ENCODE assay signal across 8 mouse cellular contexts in the genomic region with DNA sequence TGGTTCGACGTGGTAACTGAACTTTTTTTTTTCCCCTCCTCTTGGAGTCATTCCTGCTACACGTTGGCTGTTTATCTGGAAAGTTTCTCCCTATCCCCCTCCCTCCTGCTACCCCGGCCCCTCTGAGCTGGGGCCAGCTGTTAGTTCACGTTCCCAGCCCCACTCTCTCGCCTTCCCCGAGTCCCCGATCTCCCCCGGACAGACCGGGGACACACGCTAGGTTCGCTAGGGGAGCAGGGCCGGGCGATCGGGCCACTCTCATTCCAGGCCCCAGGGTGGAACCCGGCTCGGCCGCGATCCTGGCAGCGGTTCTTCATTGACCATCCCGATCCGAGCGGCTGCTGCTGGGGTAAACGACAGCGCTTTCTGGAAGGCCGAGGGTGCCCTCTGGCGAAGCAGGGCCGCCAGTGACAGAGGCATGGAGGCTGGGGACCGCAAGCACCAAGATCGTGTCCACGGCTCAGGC. TPM values are rescaled to one million over a fixed set of nuclear protein-coding genes. Genes with fewer than 3 reads are reported as not detected.
DNase-seq lines count a peak whose midpoint lies in the region; ATAC-seq lines count a peak whose summit lies in the region.

No protein-coding gene starts in this region.

- H3K4me2 ChIP-seq in hindbrain, embryonic 14.5 days (replicated peaks), result peak overlapping the region; percentile 96

- peak overlapping the region; percentile 63 for H3K9ac ChIP-seq in hindbrain, embryonic 14.5 days

- peak; percentile 68 for ATAC-seq in hindbrain, embryonic 14.5 days (ENCODE audit: low FRiP score)

- H3K4me1 ChIP-seq in hindbrain, embryonic 14.5 days (replicated peaks; ENCODE audit: control insufficient read depth, insufficient read depth, low read length), result peaks cover 34% of the 10 kb centered on the region

- no peaks in the 10 kb centered on the region for H3K9me3 ChIP-seq in hindbrain, embryonic 14.5 days (ENCODE audit: control insufficient read depth, low read length)

- peak; percentile 96 for DNase-seq in NIH3T3 (ENCODE audit: low read depth)
- peak; percentile 93 for DNase-seq in cerebellum, adult 9-11 months
- peak; percentile 87 to 89 for DNase-seq in frontal cortex, postnatal 25 days (ENCODE audit: low spot score in 2 of 2)
- peak; percentile 86 for DNase-seq in hindbrain, embryonic 14.5 days (ENCODE audit: low spot score)
- DNase-seq in layer of hippocampus, postnatal 25 days (ENCODE audit: extremely low spot score in 1 of 2, low spot score in 1 of 2), result peak; percentile 86 to 94
- peak; percentile 93 for DNase-seq in lung, postnatal 25 days (ENCODE audit: low spot score)
- DNase-seq in retina, adult 2 months (ENCODE audit: low read depth, low spot score), result peak; percentile 67
- peak; percentile 80 to 85 for DNase-seq in thymus, postnatal 36 days

- H3K4me3 ChIP-seq in hindbrain, embryonic 14.5 days (replicated peaks; ENCODE audit: low read length), result peak overlapping the region; percentile 45

- peak overlapping the region; percentile 33; the same call in 1 of the 2 replicates for H3K27ac ChIP-seq in hindbrain, embryonic 14.5 days

- 1% methylated on average over 31 of the region's 31 CpGs for WGBS in hindbrain, embryonic 14.5 days

- H3K36me3 ChIP-seq in hindbrain, embryonic 14.5 days (replicated peaks; ENCODE audit: control insufficient read depth, insufficient read depth), result no peaks in the 10 kb centered on the region

- H3K27me3 ChIP-seq in hindbrain, embryonic 14.5 days (ENCODE audit: control insufficient read depth, insufficient read depth, low read length), result no peaks in the 10 kb centered on the region

RNA-seq across cellular contexts. Expression of a gene that starts 0.4 kb away (rescaled TPM):
- polyA plus RNA-seq in hindbrain, embryonic 14.5 days (2014; fragmentation: Nextera tagmentation; extraction: Ambion mirVana), result 3.6 and 4.0 TPM in 2 replicates
- total RNA-seq in layer of hippocampus, postnatal 25 days (2021), result 10 to 100 TPM; 13.5 to 14.8 TPM

RNA-seq across cellular contexts. Expression of a gene that starts 3.1 kb away (rescaled TPM):
- 38.2 and 53.2 TPM in 2 replicates for polyA plus RNA-seq in hindbrain, embryonic 14.5 days (2014; fragmentation: Nextera tagmentation; extraction: Ambion mirVana)
- total RNA-seq in layer of hippocampus, postnatal 25 days (2021), result 10 to 100 TPM; 12.5 to 14.4 TPM

Comparison
In these comparisons a context has a peak if more than half of its experiments do, and no peak if none do; other contexts are left out.
1. Peak in every context shown above with its lines: DNase-seq, ATAC-seq, H3K4me3 ChIP-seq and H3K27ac ChIP-seq.